In the genomic region with DNA sequence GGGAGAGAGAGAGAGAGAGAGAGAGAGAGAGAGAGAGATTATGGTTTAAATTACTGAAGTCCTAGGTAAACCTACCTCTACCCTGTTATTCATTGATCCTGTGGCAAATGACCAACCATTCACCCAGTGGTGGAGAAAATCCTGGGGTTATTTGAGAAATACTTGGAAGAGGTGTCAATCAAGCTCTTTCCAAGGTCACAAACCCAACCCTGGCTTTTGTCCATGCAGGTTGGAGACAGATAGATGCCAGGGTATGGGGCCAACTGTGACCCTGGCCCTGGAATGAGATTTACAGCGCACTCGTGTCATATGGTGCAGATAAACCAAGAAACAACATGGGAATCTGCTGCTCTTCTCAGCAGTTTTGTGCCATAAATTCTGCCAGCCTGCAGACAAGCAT, we compare ENCODE assay signal across 34 mouse cellular contexts. TPM values are rescaled to one million over a fixed set of nuclear protein-coding genes. Genes with fewer than 3 reads are reported as not detected.
DNase-seq lines count a peak whose midpoint lies in the region; ATAC-seq lines count a peak whose summit lies in the region.
"Had no signal": no experiment of that assay in that cellular context is flagged by ENCODE, and none has a peak within 500 bp of the region (broad histone marks: within the 10 kb centered on the region; RNA-seq: fewer than 3 reads in every experiment).

No protein-coding gene starts in this region.

- peaks cover 19% of the 10 kb centered on the region for H3K4me1 ChIP-seq in kidney, embryonic 15.5 days
- H3K4me1 ChIP-seq in liver, embryonic 15.5 days (replicated peaks): peaks cover 13% of the 10 kb centered on the region; the same call in 1 of the 2 replicates
- peaks cover 17% of the 10 kb centered on the region for H3K4me1 ChIP-seq in embryonic facial prominence, embryonic 10.5 days

- no peak overlapping the region for H3K9ac ChIP-seq in kidney, embryonic 15.5 days
- no peak overlapping the region for H3K9ac ChIP-seq in liver, embryonic 15.5 days
- H3K9ac ChIP-seq: embryonic facial prominence, embryonic 13.5 days; forebrain, embryonic 15.5 days; heart, embryonic 12.5 days; hindbrain, embryonic 13.5 days; midbrain, embryonic 15.5 days had no signal

- peak; percentile 27 for DNase-seq in adrenal gland, adult 2 months
- DNase-seq in adrenal gland, adult 18-20 months (ENCODE audit: low spot score in 2 of 2): no peak
- DNase-seq in kidney, adult 11 months: peak; percentile 84
- DNase-seq in liver: no peak
- peak; percentile 80 to 83 for DNase-seq in kidney, postnatal 25 days
- DNase-seq in embryonic facial prominence, embryonic 10.5 days (ENCODE audit: low spot score): no peak
- DNase-seq: adrenal gland, postnatal 36 days; cerebellum, adult 2 months; cerebellum, postnatal 36 days; embryo, embryonic 11 days; gastrocnemius, postnatal 25 days; heart, adult 2 months; heart, postnatal 4 days; layer of hippocampus, postnatal 36 days; left cerebral cortex, postnatal 4 days; lung, adult 2 months; lung, postnatal 10 days; spleen, adult 18-20 months; thymus, postnatal 14 days had no signal

- no peak for ATAC-seq in kidney, embryonic 15.5 days (replicated peaks; ENCODE audit: low FRiP score)
- ATAC-seq in liver, embryonic 15.5 days (ENCODE audit: insufficient read depth): peak; percentile 12; the same call in 1 of the 2 replicates
- ATAC-seq: activated CD4-positive, CD25-positive, alpha-beta regulatory T cell, adult 4 months; forebrain, embryonic 15.5 days; midbrain, embryonic 15.5 days had no signal

- 69% methylated on average over 2 of the region's 2 CpGs for WGBS in kidney, embryonic 15.5 days
- 58% methylated on average over 2 of the region's 2 CpGs for WGBS in liver, embryonic 15.5 days (ENCODE audit: insufficient replicate concordance)
- 87% methylated on average over 2 of the region's 2 CpGs for WGBS in embryonic facial prominence, embryonic 10.5 days

- no peak overlapping the region for H3K27ac ChIP-seq in kidney, embryonic 15.5 days
- no peak overlapping the region for H3K27ac ChIP-seq in liver, embryonic 15.5 days (replicated peaks)
- no peak overlapping the region for H3K27ac ChIP-seq in embryonic facial prominence, embryonic 10.5 days (replicated peaks)
- H3K27ac ChIP-seq: forebrain, embryonic 10.5 days; forebrain, embryonic 15.5 days; heart, adult 2 months; hindbrain, embryonic 13.5 days; macrophage; midbrain, embryonic 15.5 days had no signal

- H3K27me3 ChIP-seq in kidney, embryonic 15.5 days: peaks cover 23% of the 10 kb centered on the region
- H3K27me3 ChIP-seq in liver, embryonic 15.5 days: peaks cover 21% of the 10 kb centered on the region
- peaks cover 38% of the 10 kb centered on the region for H3K27me3 ChIP-seq in embryonic facial prominence, embryonic 10.5 days (replicated peaks; ENCODE audit: low read depth, poor library complexity, severe bottlenecking)
- H3K27me3 ChIP-seq: CH12.LX had no signal

- no peak overlapping the region for H3K4me3 ChIP-seq in kidney, embryonic 15.5 days (replicated peaks)
- no peak overlapping the region for H3K4me3 ChIP-seq in liver, embryonic 15.5 days (replicated peaks)
- H3K4me3 ChIP-seq in embryonic facial prominence, embryonic 10.5 days: no peak overlapping the region
- H3K4me3 ChIP-seq: embryonic facial prominence, embryonic 13.5 days; forebrain, embryonic 10.5 days; forebrain, embryonic 15.5 days; heart, adult 2 months; heart, embryonic 12.5 days; hindbrain, embryonic 13.5 days; midbrain, embryonic 15.5 days had no signal

- H3K4me2 ChIP-seq in kidney, embryonic 15.5 days: no peak overlapping the region
- H3K4me2 ChIP-seq in liver, embryonic 15.5 days: no peak overlapping the region
- H3K4me2 ChIP-seq: embryonic facial prominence, embryonic 13.5 days; forebrain, embryonic 15.5 days; heart, embryonic 12.5 days; hindbrain, embryonic 13.5 days; midbrain, embryonic 15.5 days had no signal

- H3K36me3 ChIP-seq in kidney, embryonic 15.5 days: no peaks in the 10 kb centered on the region
- H3K36me3 ChIP-seq in liver, embryonic 15.5 days (replicated peaks): no peaks in the 10 kb centered on the region
- H3K36me3 ChIP-seq in embryonic facial prominence, embryonic 10.5 days (replicated peaks): no peaks in the 10 kb centered on the region
- H3K36me3 ChIP-seq: embryonic facial prominence, embryonic 13.5 days; forebrain, embryonic 10.5 days; forebrain, embryonic 15.5 days; heart, embryonic 12.5 days; hindbrain, embryonic 13.5 days; midbrain, embryonic 15.5 days had no signal

- H3K9me3 ChIP-seq in kidney, embryonic 15.5 days (replicated peaks): no peaks in the 10 kb centered on the region
- H3K9me3 ChIP-seq in liver, embryonic 15.5 days (replicated peaks): no peaks in the 10 kb centered on the region
- H3K9me3 ChIP-seq in embryonic facial prominence, embryonic 10.5 days: no peaks in the 10 kb centered on the region
- H3K9me3 ChIP-seq: embryonic facial prominence, embryonic 13.5 days; forebrain, embryonic 10.5 days; forebrain, embryonic 15.5 days; heart, embryonic 12.5 days; hindbrain, embryonic 13.5 days; midbrain, embryonic 15.5 days had no signal

RNA-seq across cellular contexts. Expression of a gene that starts 4.6 kb away (rescaled TPM):
- 1 to 10 TPM in 1 of 2 experiments, under 1 TPM in 1; 0.83 to 3.8 TPM for total RNA-seq in adrenal gland, adult 2 months (2021)
- 0.27 and 0.86 TPM in 2 replicates for polyA plus RNA-seq in adrenal gland, adult 2 months (2012; rRNA removed)
- total RNA-seq in adrenal gland, adult 18-20 months (2021): 1 to 10 TPM; 6.7 to 7.2 TPM
- polyA plus RNA-seq in kidney, embryonic 15.5 days (2015; fragmentation: Nextera tagmentation; extraction: Ambion mirVana): 42.4 and 48.6 TPM in 2 replicates
- polyA plus RNA-seq in liver, embryonic 15.5 days (2015; fragmentation: Nextera tagmentation; extraction: Ambion mirVana): 43.1 and 93.2 TPM in 2 replicates
- not detected in 2 replicates for polyA plus RNA-seq in embryonic facial prominence, embryonic 10.5 days (2016; fragmentation: Nextera tagmentation; extraction: Ambion mirVana)
- total RNA-seq: CH12.LX; gastrocnemius, postnatal 25 days; heart, adult 2 months; neutrophil, adult 5-6 weeks had no signal
- polyA plus RNA-seq: activated CD4-positive, CD25-positive, alpha-beta regulatory T cell, adult 4 months; C2C12; cerebellum, adult 2 months; forebrain, embryonic 10.5 days; forebrain, embryonic 15.5 days; neural tube, embryonic 11.5 days had no signal

RNA-seq across cellular contexts. Expression of a gene that starts 25.2 kb away (rescaled TPM):
- total RNA-seq in adrenal gland, adult 2 months (2021): 1 to 10 TPM; 2.5 to 2.8 TPM
- polyA plus RNA-seq in adrenal gland, adult 2 months (2012; rRNA removed): 0.28 and 0.49 TPM in 2 replicates
- total RNA-seq in adrenal gland, adult 18-20 months (2021): 1 to 10 TPM; 2.8 to 5.0 TPM
- 14.2 and 14.3 TPM in 2 replicates for polyA plus RNA-seq in kidney, embryonic 15.5 days (2015; fragmentation: Nextera tagmentation; extraction: Ambion mirVana)
- 0.44 and 1.0 TPM in 2 replicates for polyA plus RNA-seq in liver, embryonic 15.5 days (2015; fragmentation: Nextera tagmentation; extraction: Ambion mirVana)
- polyA plus RNA-seq in embryonic facial prominence, embryonic 10.5 days (2016; fragmentation: Nextera tagmentation; extraction: Ambion mirVana): 0.33 and 0.36 TPM in 2 replicates
- total RNA-seq: layer of hippocampus, postnatal 36 days; megakaryocyte-erythroid progenitor cell, adult 5-6 weeks; neutrophil, adult 5-6 weeks had no signal
- polyA plus RNA-seq: activated CD4-positive, CD25-positive, alpha-beta regulatory T cell, adult 4 months; C2C12; cerebellum, adult 2 months; macrophage; neural tube, embryonic 11.5 days had no signal

Comparison
In these comparisons a context has a peak if more than half of its experiments do, and no peak if none do; other contexts are left out.
1. DNase-seq: peak in adrenal gland, adult 2 months (single experiment), kidney, adult 11 months (single experiment) and kidney, postnatal 25 days (2 of 2); none in adrenal gland, adult 18-20 months (0 of 2), liver (single experiment) and embryonic facial prominence, embryonic 10.5 days (single experiment).
2. RNA of a gene that starts 4.6 kb away (polyA plus RNA-seq): 43.1 to 93.2 TPM in liver, embryonic 15.5 days and 42.4 to 48.6 TPM in kidney, embryonic 15.5 days; 0.27 to 0.86 TPM in adrenal gland, adult 2 months and not detected in embryonic facial prominence, embryonic 10.5 days; every median in the first group is over 10 times any median in the second.